Mouse (Mus musculus): ENCODE data around the gene Acp2.

GRCm38 (mm10) chr2:91255661-91256150 is 53.0 kb downstream of the Acp2 start, which contains the start of gene Pacsin3:
- TF ChIP-seq POLR2A (IDR thresholded peaks at IDR 0.05; ENCODE audit: extremely low read depth, insufficient read depth, low read length) (no peak), CTCF (IDR thresholded peaks at IDR 0.05; ENCODE audit: low read depth, low read length) (no peak)
